Mouse (Mus musculus) CH12.LX (cell line): ENCODE results near the gene Ncoa4. TPM values are rescaled to one million over a fixed set of nuclear protein-coding genes. Genes with fewer than 3 reads are reported as not detected.

Source experiments
- DNase-seq: peaks from one replicate; pipeline ENCODE4 v3.0.0-alpha.2; 2013; ENCODE audit errors: extremely low read depth
- H3K27ac ChIP-seq: 2 replicates; pipeline ENCODE4 v1.5.1; 2012; ENCODE audit warnings: low read depth, mild to moderate bottlenecking, control low read depth, moderate library complexity; ENCODE audit not compliant: insufficient read depth
- H3K27me3 ChIP-seq: replicated peaks from 2 replicates; pipeline ENCODE3; 2012; ENCODE audit warnings: inconsistent platforms
- H3K36me3 ChIP-seq, 2 experiments: replicated peaks in 1 of 2; 2 replicates each; pipeline versions ENCODE3 to v1.6.1; 2012; ENCODE audit warnings: inconsistent platforms in 1 of 2, low read length in 1 of 2, mild to moderate bottlenecking in 1 of 2, mixed read lengths in 1 of 2, moderate library complexity in 1 of 2; ENCODE audit not compliant: control insufficient read depth in 1 of 2, insufficient read depth in 1 of 2
- H3K4me1 ChIP-seq, 2 experiments: 2 replicates each; pipeline ENCODE4 v1.6.1; 2012; ENCODE audit warnings: inconsistent platforms in 1 of 2, moderate library complexity in 1 of 2; ENCODE audit not compliant: insufficient read depth in 2 of 2, control insufficient read depth in 1 of 2
- H3K4me2 ChIP-seq: 2 replicates; pipeline ENCODE4 v1.6.1; 2012; ENCODE audit warnings: low read depth, mild to moderate bottlenecking, control low read depth; ENCODE audit not compliant: poor library complexity, insufficient read depth, severe bottlenecking
- H3K4me3 ChIP-seq, 3 experiments: fragments of 150-350 bp in 1 of 3; sonication (generic) in 1 of 3; replicated peaks in 1 of 3; 2 replicates each; pipeline versions ENCODE3 to v1.5.1; 2011 to 2012; ENCODE audit warnings: low read depth in 2 of 3, low read length in 2 of 3, mild to moderate bottlenecking in 2 of 3, moderate library complexity in 2 of 3, control low read depth in 1 of 3, improper control_type of control experiment in 1 of 3, inconsistent platforms in 1 of 3, mixed read lengths in 1 of 3; ENCODE audit not compliant: poor library complexity in 1 of 3
- H3K79me2 ChIP-seq: replicated peaks from 2 replicates; pipeline ENCODE4 v1.6.1; 2012; ENCODE audit warnings: mild to moderate bottlenecking, moderate library complexity; ENCODE audit not compliant: control insufficient read depth, poor library complexity, insufficient read depth, severe bottlenecking; ENCODE audit errors: extremely low read depth
- H3K9ac ChIP-seq: 2 replicates; pipeline ENCODE4 v1.6.1; 2012; ENCODE audit warnings: low read depth, mild to moderate bottlenecking, control low read depth, moderate library complexity; ENCODE audit not compliant: insufficient read depth
- H3K9me3 ChIP-seq: replicated peaks from 2 replicates; pipeline ENCODE3; 2012; ENCODE audit warnings: low read length, inconsistent platforms, mixed read lengths
- BHLHE40 ChIP-seq: IDR thresholded peaks from 2 replicates; pipeline ENCODE4 v1.6.1; 2011; ENCODE audit warnings: mild to moderate bottlenecking, low read depth, low read length, improper control_type of control experiment
- CHD2 ChIP-seq: IDR thresholded peaks from 2 replicates; pipeline ENCODE4 v1.6.1; 2011; ENCODE audit warnings: low read length, improper control_type of control experiment
- CTCF ChIP-seq, 2 experiments: IDR thresholded peaks in 1 of 2; conservative IDR thresholded peaks in 1 of 2; 2 replicates each; pipeline ENCODE4 v1.5.1; 2011 to 2012; ENCODE audit warnings: low read depth in 2 of 2, low read length in 2 of 2, improper control_type of control experiment in 1 of 2, inconsistent platforms in 1 of 2, mild to moderate bottlenecking in 1 of 2, moderate library complexity in 1 of 2
- E2F4 ChIP-seq: IDR thresholded peaks from 2 replicates; pipeline ENCODE4 v1.6.1; 2011; ENCODE audit warnings: low read depth, low read length, improper control_type of control experiment; ENCODE audit not compliant: insufficient replicate concordance
- ETS1 ChIP-seq: conservative IDR thresholded peaks from 2 replicates; pipeline ENCODE4 v1.6.1; 2012; ENCODE audit warnings: low read depth, mild to moderate bottlenecking, inconsistent platforms, low read length, improper control_type of control experiment, moderate library complexity
- GABPA ChIP-seq: IDR thresholded peaks from 2 replicates; pipeline ENCODE4 v1.6.1; 2012; ENCODE audit warnings: low read depth, low read length, improper control_type of control experiment, inconsistent platforms; ENCODE audit not compliant: insufficient replicate concordance
- HCFC1 ChIP-seq: IDR thresholded peaks from 2 replicates; pipeline ENCODE4 v1.6.1; 2012; ENCODE audit warnings: low read depth, mild to moderate bottlenecking, inconsistent platforms, low read length, improper control_type of control experiment
- IRF4 ChIP-seq: IDR thresholded peaks from 2 replicates; pipeline ENCODE4 v1.6.1; 2014; ENCODE audit warnings: low read depth, mild to moderate bottlenecking, inconsistent platforms, low read length, improper control_type of control experiment
- JUN ChIP-seq: IDR thresholded peaks from 2 replicates; pipeline ENCODE4 v1.6.1; 2011; ENCODE audit warnings: low read depth, mild to moderate bottlenecking, low read length, improper control_type of control experiment, moderate library complexity; ENCODE audit not compliant: insufficient read depth
- JUND ChIP-seq: conservative IDR thresholded peaks from 2 replicates; pipeline ENCODE4 v1.6.1; 2011; ENCODE audit warnings: low read depth, low read length, improper control_type of control experiment
- KAT2A ChIP-seq: IDR thresholded peaks from 2 replicates; pipeline ENCODE4 v1.6.1; 2012; ENCODE audit warnings: low read length, improper control_type of control experiment, inconsistent platforms; ENCODE audit not compliant: insufficient replicate concordance
- MAFK ChIP-seq: IDR thresholded peaks from 2 replicates; pipeline ENCODE4 v1.6.1; 2011; ENCODE audit warnings: low read length, improper control_type of control experiment; ENCODE audit not compliant: insufficient replicate concordance
- MAX ChIP-seq: IDR thresholded peaks from 2 replicates; pipeline ENCODE4 v1.6.1; 2011; ENCODE audit warnings: low read length, improper control_type of control experiment
- MYC ChIP-seq: IDR thresholded peaks from 2 replicates; pipeline ENCODE4 v1.6.1; 2011; ENCODE audit warnings: low read depth, mild to moderate bottlenecking, improper control_type of control experiment, low read length
- NELFE ChIP-seq: IDR thresholded peaks from 2 replicates; pipeline ENCODE4 v1.6.1; 2011; ENCODE audit warnings: low read depth, low read length, improper control_type of control experiment
- NRF1 ChIP-seq: IDR thresholded peaks from 2 replicates; pipeline ENCODE4 v1.6.1; 2014; ENCODE audit warnings: low read depth, mild to moderate bottlenecking, inconsistent platforms, low read length, improper control_type of control experiment, moderate library complexity
- POLR2A ChIP-seq: IDR thresholded peaks from 2 replicates; pipeline ENCODE4 v1.6.1; 2011; ENCODE audit warnings: low read depth, mild to moderate bottlenecking, improper control_type of control experiment, low read length
- POLR2AphosphoS2 ChIP-seq: IDR thresholded peaks from 2 replicates; pipeline ENCODE4 v1.6.1; 2011; ENCODE audit warnings: low read depth, low read length, improper control_type of control experiment
- RCOR1 ChIP-seq: conservative IDR thresholded peaks from 2 replicates; pipeline ENCODE4 v1.6.1; 2012; ENCODE audit warnings: low read depth, mild to moderate bottlenecking, inconsistent platforms, low read length, improper control_type of control experiment
- SIN3A ChIP-seq: IDR thresholded peaks from 2 replicates; pipeline ENCODE4 v1.6.1; 2012; ENCODE audit warnings: low read length, improper control_type of control experiment, inconsistent platforms
- SMC3 ChIP-seq: IDR thresholded peaks from 2 replicates; pipeline ENCODE4 v1.6.1; 2011; ENCODE audit warnings: low read depth, low read length, improper control_type of control experiment
- TBP ChIP-seq: conservative IDR thresholded peaks from 2 replicates; pipeline ENCODE4 v1.6.1; 2011; ENCODE audit warnings: low read depth, low read length, improper control_type of control experiment
- TCF12 ChIP-seq: IDR thresholded peaks from 2 replicates; pipeline ENCODE4 v1.6.1; 2014; ENCODE audit warnings: low read depth, mild to moderate bottlenecking, inconsistent platforms, low read length, improper control_type of control experiment
- UBTF ChIP-seq: IDR thresholded peaks from 2 replicates; pipeline ENCODE4 v1.6.1; 2012; ENCODE audit warnings: low read depth, mild to moderate bottlenecking, inconsistent platforms, low read length, improper control_type of control experiment, moderate library complexity
- USF1 ChIP-seq: IDR thresholded peaks from 2 replicates; pipeline ENCODE4 v1.6.1; 2014; ENCODE audit warnings: low read depth, mild to moderate bottlenecking, inconsistent platforms, low read length, improper control_type of control experiment
- ZC3H11A ChIP-seq: IDR thresholded peaks from 2 replicates; pipeline ENCODE4 v1.6.1; 2012; ENCODE audit warnings: low read depth, mild to moderate bottlenecking, inconsistent platforms, low read length, improper control_type of control experiment
- ZMIZ1 ChIP-seq: IDR thresholded peaks from 2 replicates; pipeline ENCODE4 v1.6.1; 2012; ENCODE audit warnings: low read depth, mild to moderate bottlenecking, inconsistent platforms, low read length, improper control_type of control experiment
- ZNF384 ChIP-seq: IDR thresholded peaks from 2 replicates; pipeline ENCODE4 v1.6.1; 2012; ENCODE audit warnings: low read depth, low read length, improper control_type of control experiment, inconsistent platforms
- dilution Hi-C: fragments of 300-500 bp; cut with MboI; formaldehyde crosslinking; loops from 2 replicates; pipeline ENCODE4 v1.14.3; 2020; ENCODE audit warnings: low sequenced_read_pairs; ENCODE audit not compliant: extremely low pct_unique_long_range_greater_than_20kb, extremely low pct_ligation_motif_present
- in situ Hi-C: fragments of 300-500 bp; cut with MboI; formaldehyde crosslinking; loops from 3 replicates; pipeline ENCODE4 v1.14.3; 2019; ENCODE audit warnings: low sequenced_read_pairs, low pct_ligation_motif_present, low pct_unique_long_range_greater_than_20kb, mixed read lengths
- polyA plus RNA-seq: library from polyadenylated mRNA; unstranded; fragments of >175 nt; gene quantifications from 2 replicates; pipeline ENCODE4 v1.2.1, GENCODE M21; 2012; ENCODE audit warnings: low read depth; ENCODE audit not compliant: insufficient read length
- total RNA-seq, 2 experiments: library from RNA; depleted of rRNA; stranded (reverse); fragments of 300-350 nt in 1 of 2; fragments of >200 nt in 1 of 2; gene quantifications; 2 replicates each; pipeline ENCODE4 v1.2.3; 2012 to 2014

Ncoa4 gene
- total and polyA plus RNA-seq, 3 experiments: 41.6 to 102 (median 63.9) TPM

DNA sequence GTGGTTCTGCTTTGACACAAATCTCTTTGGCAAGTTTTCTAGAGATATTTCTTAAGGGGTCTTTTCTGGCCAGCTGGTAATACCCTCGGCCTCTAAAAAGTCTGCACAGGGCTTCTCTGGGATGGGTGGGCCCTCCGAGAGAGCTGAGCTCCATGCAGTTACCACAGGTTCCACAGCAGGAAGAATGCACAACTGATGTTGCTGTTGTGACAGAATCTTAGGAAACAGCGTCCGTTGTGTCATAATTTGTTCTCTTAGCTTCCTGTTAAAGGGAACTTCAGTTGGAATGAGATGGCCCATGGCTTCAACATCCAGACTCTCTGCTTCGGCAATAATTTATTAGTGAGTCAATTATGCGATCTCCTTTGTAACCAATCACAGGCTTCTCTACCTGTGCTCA is 4.9 kb upstream of the Ncoa4 start:
- TF ChIP-seq ETS1: no peak
- no peak for TF ChIP-seq NELFE
- TF ChIP-seq RCOR1: no peak
- TF ChIP-seq CTCF (conservative IDR thresholded peaks at IDR 0.05 in 1 of 2, IDR thresholded peaks at IDR 0.05 in 1 of 2; ENCODE audit: low read depth in 2 of 2, low read length in 2 of 2): no peak
- TF ChIP-seq MAFK: no peak
- no peak for TF ChIP-seq GABPA
- TF ChIP-seq TBP: no peak
- TF ChIP-seq TCF12: no peak
- TF ChIP-seq POLR2A: no peak
- no peak for TF ChIP-seq ZNF384
- no peak for TF ChIP-seq USF1
- no peak for TF ChIP-seq ZMIZ1
- no peak for TF ChIP-seq SIN3A
- no peak for TF ChIP-seq NRF1
- no peak for TF ChIP-seq JUND
- TF ChIP-seq POLR2AphosphoS2: no peak
- no peak for TF ChIP-seq E2F4
- TF ChIP-seq UBTF: no peak
- TF ChIP-seq JUN: no peak
- TF ChIP-seq CHD2: no peak
- Histone ChIP-seq H3K27ac (no peak overlapping the region), H3K9me3 (peaks cover 7% of the 10 kb centered on the region), H3K4me1 (no peaks in the 10 kb centered on the region), H3K4me2 (no peak overlapping the region), H3K36me3 (peaks cover 0 to 8% of the 10 kb centered on the region in 2 experiments), H3K27me3 (no peaks in the 10 kb centered on the region), H3K4me3 (no peak overlapping the region), H3K9ac (no peak overlapping the region), H3K79me2 (no peaks in the 10 kb centered on the region)
- DNase-seq: no peak
- in situ Hi-C loops: loop anchor here (5.0 kb wide), 1 partner anchor 33 kb away; no protein-coding TSS in a partner anchor
- dilution Hi-C loops: no loop called here

DNA sequence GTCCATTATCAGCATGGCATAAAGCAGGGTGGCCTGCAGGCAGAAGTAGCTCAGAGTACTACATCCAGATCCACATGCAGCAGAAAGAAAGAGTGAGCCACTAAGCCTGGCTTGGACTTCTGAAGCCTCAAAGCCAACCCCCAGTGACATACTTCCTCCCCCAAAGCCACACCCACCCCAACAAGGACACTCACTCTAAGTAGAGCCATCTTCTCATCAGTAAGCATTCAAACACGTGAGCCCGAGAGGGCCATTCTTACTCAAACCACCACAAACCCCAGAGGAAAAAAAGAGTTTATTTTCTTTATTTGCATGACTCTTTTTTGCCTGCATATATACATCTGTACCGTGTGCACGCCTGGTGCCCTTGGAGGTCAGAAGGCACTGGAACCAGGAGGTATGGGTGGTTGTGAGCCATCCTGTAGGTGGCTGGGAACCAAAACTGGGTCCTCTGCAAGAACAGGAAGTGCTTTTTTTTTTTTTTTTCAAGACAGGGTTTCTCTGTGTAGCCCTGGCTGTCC is 455 bp upstream of the Ncoa4 start:
- peaks cover 0 to 35% of the 10 kb centered on the region in 2 experiments; a peak in 2 of 4 replicates for H3K4me1 ChIP-seq
- H3K27ac ChIP-seq: peak overlapping the region; percentile 69
- dilution Hi-C loops: no loop called here
- H3K9me3 ChIP-seq: peaks cover 7% of the 10 kb centered on the region
- peaks cover 0 to 17% of the 10 kb centered on the region in 2 experiments for H3K36me3 ChIP-seq
- no peaks in the 10 kb centered on the region for H3K27me3 ChIP-seq
- 0 out of 2 replicates have a peak overlapping the region, but pooled peaks have one; percentile 31 for H3K4me2 ChIP-seq
- peak overlapping the region; percentile 80 to 98 (median 96) for H3K4me3 ChIP-seq
- H3K79me2 ChIP-seq: peaks cover 39% of the 10 kb centered on the region
- in situ Hi-C loops: no loop called here
- H3K9ac ChIP-seq: peak overlapping the region; percentile 50; the same call in 1 of the 2 replicates
- peak; percentile 89 for DNase-seq
- TF ChIP-seq KAT2A (0 out of 2 replicates have a peak, but pooled peaks have one; percentile 9), ZC3H11A (no peak), MYC (peak; percentile 84; the same call in 1 of the 2 replicates), ZNF384 (peak; percentile 96), SMC3 (no peak), MAFK (no peak), HCFC1 (no peak), ZMIZ1 (peak; percentile 35; the same call in 1 of the 2 replicates), MAX (peak; percentile 67), IRF4 (peak; percentile 50; the same call in 1 of the 2 replicates), POLR2A (peak; percentile 57), JUND (0 out of 2 replicates have a peak, but pooled peaks have one; percentile 24), BHLHE40 (peak; percentile 86)
